Mouse (Mus musculus) liver, postnatal 0 days (tissue): Measurements from ENCODE around the gene Astn2. TPM values are rescaled to one million over a fixed set of nuclear protein-coding genes. Genes with fewer than 3 reads are reported as not detected.

ENCODE experiments used
- ATAC-seq: fragments of 200-750 bp; cut with Nextera tagmentation; 2 replicates; pipeline ENCODE4 v1.8.0; 2017; ENCODE audit warnings: mild to moderate bottlenecking, moderate library complexity
- DNase-seq: peaks from one replicate; pipeline ENCODE4 v3.0.0-alpha.2; 2016
- H3K27ac ChIP-seq: fragments of 300-500 bp; sonication (generic); 2 replicates; pipeline ENCODE4 v1.5.1; 2014; ENCODE audit warnings: antibody characterized with exemption, moderate library complexity, mild to moderate bottlenecking, low read depth
- H3K27me3 ChIP-seq: fragments of 300-500 bp; sonication (generic); 2 replicates; pipeline ENCODE4 v1.6.1; 2014; ENCODE audit warnings: low read length, control low read depth, mixed read lengths; ENCODE audit not compliant: insufficient read depth
- H3K36me3 ChIP-seq: fragments of 300-500 bp; sonication (generic); replicated peaks from 2 replicates; pipeline ENCODE4 v1.6.1; 2014; ENCODE audit warnings: mild to moderate bottlenecking, control low read depth, low read length, moderate library complexity, mixed read lengths; ENCODE audit not compliant: insufficient read depth
- H3K4me1 ChIP-seq: fragments of 300-500 bp; sonication (generic); 2 replicates; pipeline ENCODE4 v1.6.1; 2014; ENCODE audit warnings: antibody characterized with exemption, mild to moderate bottlenecking, control low read depth; ENCODE audit not compliant: insufficient read depth
- H3K4me2 ChIP-seq: fragments of 300-500 bp; sonication (generic); 2 replicates; pipeline ENCODE4 v1.6.1; 2014; ENCODE audit warnings: low read depth, mild to moderate bottlenecking, low read length, moderate library complexity, mixed read lengths
- H3K4me3 ChIP-seq: fragments of 300-500 bp; sonication (generic); 2 replicates; pipeline ENCODE4 v1.5.1; 2014; ENCODE audit warnings: low read depth, low read length
- H3K9ac ChIP-seq: fragments of 300-500 bp; sonication (generic); replicated peaks from 2 replicates; pipeline ENCODE4 v1.6.1; 2014; ENCODE audit warnings: mild to moderate bottlenecking, moderate library complexity
- H3K9me3 ChIP-seq: fragments of 300-500 bp; sonication (generic); 2 replicates; pipeline ENCODE4 v1.6.1; 2016; ENCODE audit warnings: mild to moderate bottlenecking, control low read depth, low read length, mixed read lengths
- CTCF ChIP-seq: sonication (generic); IDR thresholded peaks from 2 replicates; pipeline ENCODE4 v1.5.1; 2016; ENCODE audit warnings: antibody characterized with exemption, low read depth
- EP300 ChIP-seq: IDR thresholded peaks from 2 replicates; pipeline ENCODE4 v1.6.1; 2016; ENCODE audit warnings: antibody characterized with exemption, low read depth, mild to moderate bottlenecking
- WGBS: fragments of 180-500 bp; shearing (Covaris S2); extraction: QIAGEN DNeasy Blood & Tissue Kit; methylation state at CpG from one replicate; pipeline ENCODE4 v1.1.7; 2014; ENCODE audit not compliant: insufficient replicate concordance; 5-methylcytosine and 5-hydroxymethylcytosine counted together
- polyA plus RNA-seq: library from polyadenylated mRNA; unstranded; fragments of >200 nt; fragmentation: Nextera tagmentation; extraction: Ambion mirVana; gene quantifications from 2 replicates; pipeline ENCODE4 v1.2.1, GENCODE M21; 2015

Astn2 gene
- polyA plus RNA-seq, 1 experiment from 2014 or later: 0.02 TPM

- Histone ChIP-seq H3K27ac (no peak overlapping the region), H3K27me3 (peaks cover 35% of the 10 kb centered on the region), H3K9ac (no peak overlapping the region), H3K4me3 (peak overlapping the region; percentile 40), H3K4me2 (peak overlapping the region; percentile 68), H3K4me1 (no peaks in the 10 kb centered on the region), H3K9me3 (no peaks in the 10 kb centered on the region), H3K36me3 (no peaks in the 10 kb centered on the region)
- 2% methylated on average over 22 of the region's 22 CpGs for WGBS
- ATAC-seq (no peak), DNase-seq (no peak)
- TF ChIP-seq CTCF (no peak), EP300 (no peak)
Measured at GRCm38 (mm10) chr4:66403116-66403707, 1.2 kb downstream of the Astn2 start.

GRCm38 (mm10) chr4:66402611-66403010 is 1.8 kb downstream of the Astn2 start:
- H3K4me3 ChIP-seq: peak overlapping the region; percentile 40

GRCm38 (mm10) chr4:66401186-66401681 is 3.2 kb downstream of the Astn2 start:
- TF ChIP-seq CTCF: no peak
- TF ChIP-seq EP300: no peak
- no peak for DNase-seq
- Histone ChIP-seq H3K36me3 (no peaks in the 10 kb centered on the region), H3K27ac (no peak overlapping the region), H3K4me1 (no peaks in the 10 kb centered on the region), H3K4me2 (no peak overlapping the region), H3K27me3 (peaks cover 35% of the 10 kb centered on the region), H3K4me3 (no peak overlapping the region), H3K9me3 (no peaks in the 10 kb centered on the region), H3K9ac (no peak overlapping the region)
- ATAC-seq: no peak
- 24% methylated on average over 8 of the region's 8 CpGs for WGBS

More at GRCm38 (mm10) chr4:66402611-66403010, 1.8 kb downstream of the Astn2 start:
- peak overlapping the region; percentile 68 for H3K4me2 ChIP-seq
- no peaks in the 10 kb centered on the region for H3K36me3 ChIP-seq
- no peaks in the 10 kb centered on the region for H3K9me3 ChIP-seq
- H3K27me3 ChIP-seq: peaks cover 35% of the 10 kb centered on the region
- DNase-seq (no peak), ATAC-seq (no peak)
- WGBS: 1% methylated on average over 24 of the region's 24 CpGs
- TF ChIP-seq CTCF (no peak), EP300 (no peak)
- no peak overlapping the region for H3K27ac ChIP-seq
- no peaks in the 10 kb centered on the region for H3K4me1 ChIP-seq
- H3K9ac ChIP-seq: no peak overlapping the region

GRCm38 (mm10) chr4:66399066-66399465 is 5.3 kb downstream of the Astn2 start:
- 40% methylated on average over 4 of the region's 4 CpGs for WGBS
- Histone ChIP-seq H3K27ac (no peak overlapping the region), H3K4me2 (no peak overlapping the region), H3K4me3 (no peak overlapping the region), H3K27me3 (peaks cover 27% of the 10 kb centered on the region), H3K36me3 (no peaks in the 10 kb centered on the region), H3K9me3 (no peaks in the 10 kb centered on the region), H3K4me1 (no peaks in the 10 kb centered on the region), H3K9ac (no peak overlapping the region)
- DNase-seq (no peak), ATAC-seq (no peak)
- no peak for TF ChIP-seq EP300
- TF ChIP-seq CTCF: no peak

GRCm38 (mm10) chr4:66397216-66397615 is 7.2 kb downstream of the Astn2 start:
- Histone ChIP-seq H3K27me3 (peaks cover 9% of the 10 kb centered on the region), H3K4me3 (no peak overlapping the region), H3K9me3 (no peaks in the 10 kb centered on the region), H3K4me2 (no peak overlapping the region), H3K9ac (no peak overlapping the region), H3K4me1 (no peaks in the 10 kb centered on the region), H3K27ac (no peak overlapping the region), H3K36me3 (no peaks in the 10 kb centered on the region)
- DNase-seq (no peak), ATAC-seq (no peak)
- TF ChIP-seq EP300 (no peak), CTCF (no peak)

- H3K4me2 ChIP-seq: no peak overlapping the region
- WGBS: 67% methylated on average over 4 of the region's 4 CpGs
- TF ChIP-seq EP300 (no peak), CTCF (no peak)
- ATAC-seq (no peak), DNase-seq (no peak)
- no peaks in the 10 kb centered on the region for H3K9me3 ChIP-seq
- H3K9ac ChIP-seq: no peak overlapping the region
- H3K27me3 ChIP-seq: no peaks in the 10 kb centered on the region
- no peak overlapping the region for H3K4me3 ChIP-seq
- no peak overlapping the region for H3K27ac ChIP-seq
- H3K36me3 ChIP-seq: no peaks in the 10 kb centered on the region
- H3K4me1 ChIP-seq: no peaks in the 10 kb centered on the region
Measured at GRCm38 (mm10) chr4:66393294-66393693, 11.1 kb downstream of the Astn2 start.
